Mouse (Mus musculus) MEL (cell line): ENCODE measurements at regions not wholly inside any gene's neighbourhood (a gene's known extent, or its start where the extent isn't known, plus 50 kb on each side); places are given as distances from the start of the nearest gene placed in this dataset.

Source experiments
- DNase-seq: peaks from one replicate; pipeline ENCODE4 v3.0.0; 2011; ENCODE audit warnings: low read depth, low spot score
- H3K27ac ChIP-seq: 2 replicates; pipeline ENCODE4 v1.5.1; 2012; ENCODE audit warnings: low read depth, mild to moderate bottlenecking, control low read depth, low read length, moderate library complexity; ENCODE audit not compliant: control insufficient read depth
- H3K27me3 ChIP-seq, 2 experiments: fragments of 150-350 bp in 1 of 2; sonication (generic) in 1 of 2; 2 replicates each; pipeline ENCODE4 v1.6.1; 2012; ENCODE audit warnings: low read length in 2 of 2, mild to moderate bottlenecking in 2 of 2, improper control_type of control experiment in 1 of 2, moderate library complexity in 1 of 2; ENCODE audit not compliant: insufficient read depth in 2 of 2, control insufficient read depth in 1 of 2
- H3K36me3 ChIP-seq, 2 experiments: 2 replicates each; pipeline ENCODE4 v1.6.1; 2012 to 2014; ENCODE audit warnings: low read length in 2 of 2, improper control_type of control experiment in 1 of 2, inconsistent platforms in 1 of 2, mild to moderate bottlenecking in 1 of 2; ENCODE audit not compliant: insufficient read depth in 2 of 2, control insufficient read depth in 1 of 2
- H3K4me1 ChIP-seq, 2 experiments: fragments of 150-350 bp in 1 of 2; sonication (generic) in 1 of 2; 2 replicates each; pipeline ENCODE4 v1.6.1; 2012; ENCODE audit warnings: low read length in 2 of 2, improper control_type of control experiment in 1 of 2, mild to moderate bottlenecking in 1 of 2; ENCODE audit not compliant: insufficient read depth in 2 of 2, control insufficient read depth in 1 of 2
- H3K4me3 ChIP-seq, 2 experiments: fragments of 150-350 bp in 1 of 2; sonication (generic) in 1 of 2; 2 replicates each; pipeline ENCODE4 v1.5.1; 2012; ENCODE audit warnings: low read depth in 2 of 2, low read length in 2 of 2, mild to moderate bottlenecking in 2 of 2, moderate library complexity in 2 of 2, control low read depth in 1 of 2, improper control_type of control experiment in 1 of 2; ENCODE audit not compliant: control insufficient read depth in 1 of 2, insufficient read depth in 1 of 2
- H3K79me2 ChIP-seq: 2 replicates; pipeline ENCODE4 v1.6.1; 2012; ENCODE audit warnings: mild to moderate bottlenecking, low read length, moderate library complexity; ENCODE audit not compliant: control insufficient read depth, poor library complexity, insufficient read depth
- H3K9ac ChIP-seq: 2 replicates; pipeline ENCODE4 v1.6.1; 2012; ENCODE audit warnings: low read depth, mild to moderate bottlenecking, control low read depth, low read length, moderate library complexity; ENCODE audit not compliant: control insufficient read depth, poor library complexity, severe bottlenecking
- H3K9me3 ChIP-seq: fragments of 150-350 bp; sonication (generic); replicated peaks from 2 replicates; pipeline ENCODE4 v1.6.1; 2012; ENCODE audit warnings: mild to moderate bottlenecking, low read length, improper control_type of control experiment, moderate library complexity; ENCODE audit not compliant: insufficient read depth
- CHD1 ChIP-seq: IDR thresholded peaks from 2 replicates; pipeline ENCODE4 v1.6.1; 2012; ENCODE audit warnings: low read depth, mild to moderate bottlenecking, inconsistent platforms, low read length, improper control_type of control experiment
- CHD2 ChIP-seq: IDR thresholded peaks from 2 replicates; pipeline ENCODE4 v1.6.1; 2011; ENCODE audit warnings: low read length, improper control_type of control experiment
- E2F4 ChIP-seq: IDR thresholded peaks from 2 replicates; pipeline ENCODE4 v1.6.1; 2011; ENCODE audit warnings: low read depth, low read length, improper control_type of control experiment, borderline replicate concordance
- EP300 ChIP-seq, 2 experiments: IDR thresholded peaks; 2 replicates each; pipeline ENCODE4 v1.6.1; 2011; ENCODE audit warnings: improper control_type of control experiment in 2 of 2, low read length in 2 of 2, low read depth in 1 of 2, mild to moderate bottlenecking in 1 of 2
- GABPA ChIP-seq: IDR thresholded peaks from 2 replicates; pipeline ENCODE4 v1.6.1; 2012; ENCODE audit warnings: low read depth, mild to moderate bottlenecking, inconsistent platforms, low read length, improper control_type of control experiment, moderate library complexity
- GATA1 ChIP-seq: IDR thresholded peaks from 2 replicates; pipeline ENCODE4 v1.6.1; 2011; ENCODE audit warnings: low read depth, low read length, improper control_type of control experiment
- MAX ChIP-seq: IDR thresholded peaks from 2 replicates; pipeline ENCODE4 v1.6.1; 2011; ENCODE audit warnings: low read length, improper control_type of control experiment
- MAZ ChIP-seq: IDR thresholded peaks from 2 replicates; pipeline ENCODE4 v1.6.1; 2012; ENCODE audit warnings: low read depth, mild to moderate bottlenecking, inconsistent platforms, low read length, improper control_type of control experiment
- MXI1 ChIP-seq: IDR thresholded peaks from 2 replicates; pipeline ENCODE4 v1.6.1; 2011; ENCODE audit warnings: mild to moderate bottlenecking, low read depth, low read length, improper control_type of control experiment
- NRF1 ChIP-seq: IDR thresholded peaks from 2 replicates; pipeline ENCODE4 v1.6.1; 2014; ENCODE audit warnings: low read depth, mild to moderate bottlenecking, inconsistent platforms, low read length, improper control_type of control experiment, moderate library complexity; ENCODE audit not compliant: poor library complexity, insufficient read depth, severe bottlenecking
- POLR2A ChIP-seq, 2 experiments: IDR thresholded peaks; 2 replicates each; pipeline ENCODE4 v1.6.1; 2011 to 2012; ENCODE audit warnings: low read length in 2 of 2, mild to moderate bottlenecking in 2 of 2, control low read depth in 1 of 2, improper control_type of control experiment in 1 of 2, low read depth in 1 of 2, moderate library complexity in 1 of 2; ENCODE audit not compliant: control insufficient read depth in 1 of 2, insufficient read depth in 1 of 2, poor library complexity in 1 of 2
- POLR2AphosphoS5 ChIP-seq: IDR thresholded peaks from 2 replicates; pipeline ENCODE4 v1.6.1; 2012; ENCODE audit warnings: low read depth, borderline replicate concordance, mild to moderate bottlenecking, inconsistent platforms, low read length, moderate library complexity, mixed read lengths
- RAD21 ChIP-seq: IDR thresholded peaks from 2 replicates; pipeline ENCODE4 v1.6.1; 2011; ENCODE audit warnings: mild to moderate bottlenecking, low read depth, low read length, improper control_type of control experiment
- SIN3A ChIP-seq: IDR thresholded peaks from 2 replicates; pipeline ENCODE4 v1.6.1; 2012; ENCODE audit warnings: low read length, improper control_type of control experiment, inconsistent platforms
- SMC3 ChIP-seq: IDR thresholded peaks from 2 replicates; pipeline ENCODE4 v1.6.1; 2011; ENCODE audit warnings: low read depth, low read length, improper control_type of control experiment
- TBP ChIP-seq: IDR thresholded peaks from 2 replicates; pipeline ENCODE4 v1.8.0; 2011; ENCODE audit warnings: low read depth, low read length, improper control_type of control experiment
- USF1 ChIP-seq: IDR thresholded peaks from 2 replicates; pipeline ENCODE4 v1.6.1; 2014; ENCODE audit warnings: low read depth, mild to moderate bottlenecking, inconsistent platforms, low read length, improper control_type of control experiment, moderate library complexity
- USF2 ChIP-seq, 2 experiments: IDR thresholded peaks; 2 replicates each; pipeline ENCODE4 v1.6.1; 2011 to 2012; ENCODE audit warnings: improper control_type of control experiment in 2 of 2, low read length in 2 of 2, borderline replicate concordance in 1 of 2, inconsistent platforms in 1 of 2, low read depth in 1 of 2, mild to moderate bottlenecking in 1 of 2; ENCODE audit not compliant: insufficient read depth in 1 of 2
- ZC3H11A ChIP-seq: IDR thresholded peaks from 2 replicates; pipeline ENCODE4 v1.6.1; 2012; ENCODE audit warnings: low read depth, mild to moderate bottlenecking, inconsistent platforms, low read length, improper control_type of control experiment

DNA sequence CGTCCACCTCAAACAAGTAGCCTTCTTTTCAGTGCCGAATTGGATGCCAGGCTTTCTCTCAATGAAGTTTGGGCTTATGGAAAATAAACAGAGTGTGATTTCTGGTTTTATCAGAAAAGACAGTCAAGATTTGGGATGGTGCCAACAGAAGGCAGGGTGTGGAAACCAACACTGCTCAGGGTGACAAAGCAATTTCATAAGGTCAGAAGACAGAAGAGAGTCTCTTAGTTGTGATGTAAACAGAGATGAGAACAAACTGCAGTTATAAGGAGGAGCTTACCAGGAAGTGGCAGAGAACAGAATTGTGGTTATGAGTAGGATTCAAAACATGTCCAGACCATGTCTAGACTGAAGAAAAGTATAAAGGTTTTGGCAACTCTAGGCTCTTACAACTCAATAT is 714.3 kb upstream of the Arpp21 start:
- Histone ChIP-seq H3K9me3 (no peaks in the 10 kb centered on the region), H3K27ac (no peak overlapping the region), H3K79me2 (no peaks in the 10 kb centered on the region), H3K9ac (no peak overlapping the region), H3K4me3 (no peak overlapping the region), H3K4me1 (no peaks in the 10 kb centered on the region), H3K36me3 (no peaks in the 10 kb centered on the region), H3K27me3 (no peaks in the 10 kb centered on the region)
- DNase-seq = peak; percentile 12
- TF ChIP-seq CHD1 (no peak), CHD2 (no peak), MAX (no peak), USF2 (IDR thresholded peaks at IDR 0.05; ENCODE audit: borderline replicate concordance in 1 of 2, insufficient read depth in 1 of 2, low read depth in 1 of 2, low read length in 2 of 2) (no peak), MAZ (no peak), E2F4 (no peak), POLR2AphosphoS5 (no peak), ZC3H11A (no peak), RAD21 (no peak), EP300 (IDR thresholded peaks at IDR 0.05; ENCODE audit: low read depth in 1 of 2, low read length in 2 of 2) (no peak), POLR2A (IDR thresholded peaks at IDR 0.05; ENCODE audit: control insufficient read depth in 1 of 2, insufficient read depth in 1 of 2, low read depth in 1 of 2, low read length in 2 of 2, poor library complexity in 1 of 2) (no peak), USF1 (no peak), GABPA (no peak), NRF1 (no peak)
- TF ChIP-seq, all 39 proteins: peak for 0

DNA sequence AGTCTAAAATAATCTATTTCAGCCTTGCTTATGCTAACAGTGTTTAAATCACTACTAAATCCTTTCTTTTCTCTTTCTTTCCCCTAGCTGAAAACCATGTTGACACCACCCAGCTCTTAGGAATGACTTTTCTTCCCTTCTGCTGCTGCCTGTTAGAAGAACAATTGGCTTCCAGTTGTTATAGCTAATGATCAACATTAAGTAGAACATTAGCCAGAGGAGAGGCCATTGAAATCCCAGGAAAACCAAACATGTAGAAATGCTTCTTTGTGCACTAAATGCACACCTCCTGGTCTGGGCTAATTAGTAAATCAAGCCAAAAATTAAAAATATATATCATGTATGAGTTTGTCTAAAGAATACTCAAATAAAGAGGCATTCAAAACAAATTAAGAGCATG is 703.0 kb upstream of the Arpp21 start:
- no peaks in the 10 kb centered on the region for H3K27me3 ChIP-seq
- DNase-seq = no peak
- no peak overlapping the region for H3K9ac ChIP-seq
- no peaks in the 10 kb centered on the region for H3K79me2 ChIP-seq
- no peak overlapping the region for H3K27ac ChIP-seq
- no peaks in the 10 kb centered on the region for H3K4me1 ChIP-seq
- no peak overlapping the region for H3K4me3 ChIP-seq
- no peaks in the 10 kb centered on the region for H3K9me3 ChIP-seq
- no peaks in the 10 kb centered on the region for H3K36me3 ChIP-seq
- no peak for TF ChIP-seq USF2 (IDR thresholded peaks at IDR 0.05; ENCODE audit: borderline replicate concordance in 1 of 2, insufficient read depth in 1 of 2, low read depth in 1 of 2, low read length in 2 of 2)
- TF ChIP-seq CHD2 = no peak
- no peak for TF ChIP-seq SIN3A
- TF ChIP-seq TBP = no peak
- no peak for TF ChIP-seq GATA1
- TF ChIP-seq MXI1 = no peak
- no peak for TF ChIP-seq SMC3
